Mouse (Mus musculus) lung, adult 2 months (tissue): Measurements from ENCODE around the gene Creg2.

ENCODE experiments used
- CTCF ChIP-seq: fragments of 200-500 bp; IDR thresholded peaks from 2 replicates; pipeline ENCODE4 v1.5.1; 2011; ENCODE audit warnings: mild to moderate bottlenecking, low read length, control low read depth; ENCODE audit not compliant: insufficient read depth
- POLR2A ChIP-seq: fragments of 200-500 bp; IDR thresholded peaks from 2 replicates; pipeline ENCODE4 v1.6.1; 2011; ENCODE audit warnings: low read depth, mild to moderate bottlenecking, control low read depth, low read length, borderline replicate concordance; ENCODE audit errors: extremely low read depth

DNA sequence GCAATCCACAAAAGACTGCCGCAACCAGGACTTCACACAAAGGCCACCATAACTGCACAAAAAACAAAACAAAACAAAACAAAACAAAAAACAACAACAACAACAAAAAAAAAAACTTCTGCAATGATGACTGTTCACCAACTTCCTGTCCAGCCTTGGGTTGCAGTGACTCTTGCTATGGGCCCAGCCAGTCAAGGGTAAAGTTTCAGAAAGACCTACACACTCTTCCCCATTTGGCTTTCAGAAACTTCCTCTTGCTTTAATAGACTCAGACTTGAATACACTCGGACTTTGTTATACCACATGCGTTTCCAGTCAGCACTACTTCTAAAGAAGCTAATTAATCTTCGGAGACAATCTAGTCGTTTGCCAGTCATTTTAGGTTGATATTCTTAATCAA lies 61.1 kb downstream of the Creg2 start:
- TF ChIP-seq CTCF = no peak
- no peak for TF ChIP-seq POLR2A
